ENCODE assay signal across 25 mouse cellular contexts in genomic region chr13:99012891-99013290, GRCm38 (mm10). TPM values are rescaled to one million over a fixed set of nuclear protein-coding genes. Genes with fewer than 3 reads are reported as not detected.
"Had no signal": no experiment of that assay in that cellular context is flagged by ENCODE, and none has a peak within 500 bp of the region (broad histone marks: within the 10 kb centered on the region; RNA-seq: fewer than 3 reads in every experiment).

No protein-coding gene starts in this region.

- H3K9ac ChIP-seq: limb, embryonic 13.5 days; liver, embryonic 12.5 days; liver, embryonic 15.5 days; lung, embryonic 15.5 days; midbrain, embryonic 12.5 days; midbrain, embryonic 15.5 days; neural tube, embryonic 12.5 days; neural tube, embryonic 15.5 days had no signal

- H3K27me3 ChIP-seq: limb, embryonic 13.5 days; liver, embryonic 12.5 days; liver, embryonic 15.5 days; lung, embryonic 15.5 days; midbrain, embryonic 12.5 days; midbrain, embryonic 15.5 days; neural tube, embryonic 12.5 days; neural tube, embryonic 15.5 days had no signal

- H3K4me3 ChIP-seq: layer of hippocampus, adult 2 months; limb, embryonic 10.5 days; limb, embryonic 13.5 days; liver, embryonic 12.5 days; liver, embryonic 15.5 days; lung, embryonic 15.5 days; midbrain, embryonic 12.5 days; midbrain, embryonic 15.5 days; neural tube, embryonic 12.5 days; neural tube, embryonic 15.5 days had no signal

- H3K27ac ChIP-seq: layer of hippocampus, adult 2 months; limb, embryonic 10.5 days; limb, embryonic 13.5 days; liver, embryonic 12.5 days; liver, embryonic 15.5 days; lung, embryonic 15.5 days; midbrain, embryonic 12.5 days; midbrain, embryonic 15.5 days; neural tube, embryonic 12.5 days; neural tube, embryonic 15.5 days; stomach, postnatal 0 days had no signal

- H3K4me1 ChIP-seq: lung, embryonic 15.5 days; neural tube, embryonic 15.5 days had no signal

- DNase-seq: layer of hippocampus, adult 9-11 months; liver; lung, adult 18-20 months; lung, postnatal 14 days; lung, postnatal 4 days; right cerebral cortex, adult 18-20 months; right cerebral cortex, postnatal 14 days; right cerebral cortex, postnatal 4 days; thymus, adult 2 months; thymus, postnatal 14 days; thymus, postnatal 4 days had no signal

- ATAC-seq: intestine, embryonic 16.5 days; liver, embryonic 12.5 days; midbrain, embryonic 15.5 days had no signal

- H3K36me3 ChIP-seq: limb, embryonic 10.5 days; limb, embryonic 13.5 days; liver, embryonic 12.5 days; liver, embryonic 15.5 days; lung, embryonic 15.5 days; midbrain, embryonic 12.5 days; midbrain, embryonic 15.5 days; neural tube, embryonic 12.5 days; neural tube, embryonic 15.5 days had no signal

- H3K4me2 ChIP-seq: limb, embryonic 13.5 days; liver, embryonic 12.5 days; liver, embryonic 15.5 days; lung, embryonic 15.5 days; midbrain, embryonic 12.5 days; midbrain, embryonic 15.5 days; neural tube, embryonic 12.5 days; neural tube, embryonic 15.5 days had no signal

- H3K9me3 ChIP-seq: limb, embryonic 10.5 days; limb, embryonic 13.5 days; liver, embryonic 12.5 days; liver, embryonic 15.5 days; lung, embryonic 15.5 days; midbrain, embryonic 12.5 days; midbrain, embryonic 15.5 days; neural tube, embryonic 12.5 days; neural tube, embryonic 15.5 days had no signal

RNA-seq across cellular contexts. Expression of gene 1700024P04Rik, which starts 28.5 kb away (rescaled TPM):
- polyA plus RNA-seq: intestine, embryonic 16.5 days; large intestine, adult 2 months; limb, embryonic 10.5 days; limb, embryonic 13.5 days; liver, embryonic 12.5 days; liver, embryonic 15.5 days; lung, embryonic 15.5 days; midbrain, embryonic 12.5 days; midbrain, embryonic 15.5 days; neural tube, embryonic 12.5 days; neural tube, embryonic 15.5 days; stomach, embryonic 14.5 days; stomach, postnatal 0 days had no signal
